Mouse (Mus musculus): ENCODE results near the gene Adm2. TPM values are rescaled to one million over a fixed set of nuclear protein-coding genes. Genes with fewer than 3 reads are reported as not detected.
A peak's percentile ranks its signal among the peaks of the same experiment; 100 is the strongest.

The Adm2 gene
- polyA plus RNA-seq, 1 experiment, result 5.3 TPM

DNA sequence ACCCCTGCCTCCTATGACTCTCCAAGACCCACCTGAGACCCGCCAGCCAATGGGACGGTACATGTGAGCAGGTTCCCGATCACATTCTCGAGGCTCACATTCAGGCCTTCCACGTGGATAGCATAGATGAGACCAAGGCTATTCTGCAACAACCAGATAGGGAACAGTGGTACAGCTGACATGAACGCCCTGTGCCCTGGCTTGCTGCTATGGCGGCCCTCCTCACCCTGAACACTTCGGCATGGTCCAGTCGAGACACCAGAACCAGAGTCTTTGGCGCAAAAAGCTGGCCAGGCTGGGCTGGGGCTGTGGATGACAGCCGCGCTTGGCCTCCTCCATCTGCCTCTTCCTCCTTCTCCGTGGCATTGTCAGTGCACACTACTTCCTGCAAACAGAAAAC, 15.1 kb upstream of the Adm2 start:
- 81% methylated on average over 13 of the region's 13 CpGs for WGBS
- TF ChIP-seq POLR2A (IDR thresholded peaks at IDR 0.05; ENCODE audit: control insufficient read depth, extremely low read depth, insufficient read depth, low read length, poor library complexity), result no peak
- H3K4me1 ChIP-seq (replicated peaks; ENCODE audit: control insufficient read depth, insufficient read depth, low read length), result peaks cover 49% of the 10 kb centered on the region
- no peak overlapping the region for H3K4me3 ChIP-seq (ENCODE audit: control insufficient read depth, insufficient read depth, low read length)
- no peak overlapping the region for H3K27ac ChIP-seq (ENCODE audit: control insufficient read depth, insufficient read depth, low read length)
- DNase-seq, result no peak
- H3K36me3 ChIP-seq (ENCODE audit: control insufficient read depth, insufficient read depth, low read length), result peaks cover 34% of the 10 kb centered on the region
- no peaks in the 10 kb centered on the region for H3K27me3 ChIP-seq (ENCODE audit: control insufficient read depth, insufficient read depth, low read length)

DNA sequence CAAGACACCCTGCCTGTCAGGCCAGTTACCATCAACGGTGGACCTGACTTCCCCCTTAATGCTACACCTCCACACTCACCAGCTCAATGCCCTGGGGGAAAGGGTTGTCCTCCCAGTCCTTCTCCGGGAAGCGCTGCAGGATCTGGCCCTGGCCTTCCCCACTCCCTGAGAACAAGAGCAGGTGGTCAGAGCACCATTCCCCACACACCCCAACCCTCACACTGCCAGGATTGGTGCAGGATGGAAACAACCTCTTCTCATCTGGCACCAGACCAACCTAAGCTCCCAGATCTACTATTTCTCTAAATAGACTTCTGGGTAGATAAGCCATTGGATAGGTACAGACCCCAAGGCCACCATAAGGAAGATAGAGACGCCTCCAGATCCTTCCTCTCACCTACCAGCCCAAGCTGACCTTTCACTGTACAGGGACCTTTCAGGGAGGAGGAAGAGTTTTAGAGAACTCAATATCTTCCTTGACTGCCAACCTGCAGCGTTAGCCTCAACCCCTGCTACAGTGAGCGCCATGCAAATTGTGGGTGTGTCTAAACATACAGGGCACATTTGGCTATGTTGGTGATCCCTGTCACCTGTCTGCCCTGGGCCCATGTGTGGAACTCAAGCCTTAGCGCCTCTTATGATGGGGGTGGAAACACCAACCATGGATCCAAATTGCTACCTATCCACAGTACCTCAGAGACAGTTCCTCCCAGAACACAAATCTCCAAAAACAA, 13.9 kb upstream of the Adm2 start:
- WGBS, result 74% methylated on average over 7 of the region's 7 CpGs
- no peak overlapping the region for H3K4me3 ChIP-seq (ENCODE audit: control insufficient read depth, insufficient read depth, low read length)
- peak overlapping the region; percentile 90 for H3K27ac ChIP-seq (ENCODE audit: control insufficient read depth, insufficient read depth, low read length)
- no peaks in the 10 kb centered on the region for H3K27me3 ChIP-seq (ENCODE audit: control insufficient read depth, insufficient read depth, low read length)
- TF ChIP-seq CTCF (IDR thresholded peaks at IDR 0.05; ENCODE audit: borderline replicate concordance, control insufficient read depth, extremely low read depth, insufficient read depth, low read length, poor library complexity), result no peak
- DNase-seq, result no peak
- H3K4me1 ChIP-seq (replicated peaks; ENCODE audit: control insufficient read depth, insufficient read depth, low read length), result peaks cover 58% of the 10 kb centered on the region
- peaks cover 24% of the 10 kb centered on the region for H3K36me3 ChIP-seq (ENCODE audit: control insufficient read depth, insufficient read depth, low read length)

DNA sequence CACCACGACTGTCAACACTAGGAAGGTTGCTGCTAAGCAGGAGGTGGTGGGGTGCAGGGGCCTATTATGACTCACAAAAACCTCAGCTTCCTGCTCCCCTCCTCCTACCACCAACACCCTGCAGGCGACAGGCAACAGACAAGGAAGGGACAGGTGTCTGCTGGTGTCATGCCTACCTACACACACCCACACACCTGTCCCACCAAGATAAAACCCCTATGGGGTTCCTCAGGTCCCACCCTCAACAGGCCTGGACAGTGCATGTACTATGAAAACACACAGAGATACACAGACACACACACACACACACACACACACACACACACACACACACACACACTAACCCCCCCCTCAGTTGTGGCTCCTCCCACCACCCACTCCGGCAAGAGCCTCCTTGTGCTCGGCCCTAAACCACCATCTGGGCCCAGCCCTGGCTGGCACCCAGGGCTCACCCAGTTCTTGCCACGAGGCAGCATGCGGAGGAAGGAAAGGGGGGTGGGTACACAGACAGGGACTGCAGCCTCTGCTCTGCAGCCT, 12.5 kb upstream of the Adm2 start:
- peak overlapping the region; percentile 90 for H3K27ac ChIP-seq (ENCODE audit: control insufficient read depth, insufficient read depth, low read length)
- peak; percentile 81 for DNase-seq
- peak; percentile 42; the same call in 1 of the 2 replicates for TF ChIP-seq CTCF (IDR thresholded peaks at IDR 0.05; ENCODE audit: borderline replicate concordance, control insufficient read depth, extremely low read depth, insufficient read depth, low read length, poor library complexity)
- TF ChIP-seq POLR2A (IDR thresholded peaks at IDR 0.05; ENCODE audit: control insufficient read depth, extremely low read depth, insufficient read depth, low read length, poor library complexity), result no peak
- peaks cover 66% of the 10 kb centered on the region for H3K4me1 ChIP-seq (replicated peaks; ENCODE audit: control insufficient read depth, insufficient read depth, low read length)
- peaks cover 11% of the 10 kb centered on the region for H3K36me3 ChIP-seq (ENCODE audit: control insufficient read depth, insufficient read depth, low read length)
- WGBS, result 6% methylated on average over 6 of the region's 6 CpGs
- H3K27me3 ChIP-seq (ENCODE audit: control insufficient read depth, insufficient read depth, low read length), result no peaks in the 10 kb centered on the region
- no peak overlapping the region for H3K4me3 ChIP-seq (ENCODE audit: control insufficient read depth, insufficient read depth, low read length)

DNA sequence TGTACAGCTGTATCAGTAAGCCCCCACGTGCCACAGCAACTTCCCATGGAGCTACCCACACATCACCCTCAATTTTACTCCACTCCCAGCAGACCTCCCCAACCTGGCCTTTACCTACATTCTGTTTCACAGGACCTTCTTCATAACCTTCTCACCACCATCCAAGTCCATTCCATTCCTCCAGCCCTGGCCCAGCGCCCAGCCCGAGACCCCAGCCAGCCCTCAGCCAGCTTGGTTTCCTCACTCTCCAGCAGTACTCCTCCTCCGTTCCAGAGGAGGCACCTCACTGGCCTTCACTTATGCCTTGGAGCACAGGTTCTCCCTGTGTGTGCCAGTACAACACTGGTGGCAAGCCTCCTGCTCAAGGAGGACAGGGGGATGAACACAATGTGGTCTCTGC, 9.2 kb upstream of the Adm2 start:
- H3K36me3 ChIP-seq (ENCODE audit: control insufficient read depth, insufficient read depth, low read length), result no peaks in the 10 kb centered on the region
- 89% methylated on average over 4 of the region's 4 CpGs for WGBS
- H3K27ac ChIP-seq (ENCODE audit: control insufficient read depth, insufficient read depth, low read length), result no peak overlapping the region
- no peaks in the 10 kb centered on the region for H3K27me3 ChIP-seq (ENCODE audit: control insufficient read depth, insufficient read depth, low read length)
- H3K4me1 ChIP-seq (replicated peaks; ENCODE audit: control insufficient read depth, insufficient read depth, low read length), result peaks cover 56% of the 10 kb centered on the region
- H3K4me3 ChIP-seq (ENCODE audit: control insufficient read depth, insufficient read depth, low read length), result no peak overlapping the region
- no peak for DNase-seq
- no peak for TF ChIP-seq POLR2A (IDR thresholded peaks at IDR 0.05; ENCODE audit: control insufficient read depth, extremely low read depth, insufficient read depth, low read length, poor library complexity)
- no peak for TF ChIP-seq CTCF (IDR thresholded peaks at IDR 0.05; ENCODE audit: borderline replicate concordance, control insufficient read depth, extremely low read depth, insufficient read depth, low read length, poor library complexity)

DNA sequence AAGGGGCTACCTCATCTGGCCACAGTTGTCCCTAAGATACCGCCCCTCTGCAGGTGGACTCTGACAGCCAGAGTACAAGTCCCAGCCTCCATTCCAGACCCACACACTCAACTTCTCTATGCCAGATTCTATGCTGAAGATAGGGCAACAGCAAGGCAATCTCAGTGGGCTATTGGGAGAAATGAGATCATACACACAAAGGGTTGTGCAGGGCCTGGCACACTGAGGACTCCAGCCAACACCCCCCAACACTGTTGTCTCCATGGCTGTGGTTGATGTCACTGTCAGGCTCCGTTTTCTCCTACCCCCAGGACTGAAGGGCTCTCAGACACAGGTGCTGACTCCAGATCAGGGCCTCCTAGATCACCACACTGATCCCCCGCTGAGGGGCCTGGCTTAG, 8.4 kb upstream of the Adm2 start:
- Histone ChIP-seq H3K4me1 (replicated peaks; ENCODE audit: control insufficient read depth, insufficient read depth, low read length) (peaks cover 48% of the 10 kb centered on the region), H3K4me3 (ENCODE audit: control insufficient read depth, insufficient read depth, low read length) (peak overlapping the region; percentile 91), H3K36me3 (ENCODE audit: control insufficient read depth, insufficient read depth, low read length) (no peaks in the 10 kb centered on the region), H3K27ac (ENCODE audit: control insufficient read depth, insufficient read depth, low read length) (no peak overlapping the region), H3K27me3 (ENCODE audit: control insufficient read depth, insufficient read depth, low read length) (no peaks in the 10 kb centered on the region)
- no peak for DNase-seq
- TF ChIP-seq CTCF (IDR thresholded peaks at IDR 0.05; ENCODE audit: borderline replicate concordance, control insufficient read depth, extremely low read depth, insufficient read depth, low read length, poor library complexity) (no peak), POLR2A (IDR thresholded peaks at IDR 0.05; ENCODE audit: control insufficient read depth, extremely low read depth, insufficient read depth, low read length, poor library complexity) (no peak)
- WGBS, result 32% methylated on average over 3 of the region's 3 CpGs

DNA sequence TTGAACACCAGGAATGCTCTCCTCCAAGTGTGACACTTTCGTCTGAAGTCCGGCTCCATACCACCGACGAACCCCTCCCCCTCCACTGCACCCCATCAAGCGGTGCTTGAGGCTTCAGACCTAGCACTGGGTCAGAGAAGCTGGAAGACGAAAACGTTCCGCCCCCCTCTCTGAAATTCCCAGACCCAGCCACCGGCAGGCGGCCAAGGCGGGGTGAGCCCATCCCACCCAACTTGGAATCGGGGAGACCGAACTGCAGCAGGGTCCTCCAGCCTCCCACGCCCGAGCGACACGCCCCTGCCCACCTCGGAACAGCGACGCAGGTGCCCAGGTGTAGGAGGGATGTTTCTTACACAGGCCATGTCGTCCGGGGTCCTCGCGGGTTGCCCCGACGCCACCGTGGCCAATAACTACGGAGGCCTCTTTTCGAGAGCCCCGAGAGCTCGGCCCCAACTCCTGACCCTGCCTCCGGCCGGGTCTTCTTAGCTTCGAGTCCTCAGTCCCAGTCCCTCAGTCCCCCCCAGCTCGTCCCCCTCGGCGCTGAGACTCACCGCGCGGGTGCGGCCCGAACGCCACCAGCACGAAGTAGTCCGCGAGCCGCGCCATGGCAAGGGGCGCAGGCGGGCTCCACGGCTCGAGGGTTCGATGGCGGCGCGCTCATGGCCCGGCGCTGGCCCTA, 7.9 kb upstream of the Adm2 start:
- TF ChIP-seq POLR2A (IDR thresholded peaks at IDR 0.05; ENCODE audit: control insufficient read depth, extremely low read depth, insufficient read depth, low read length, poor library complexity) (no peak), CTCF (IDR thresholded peaks at IDR 0.05; ENCODE audit: borderline replicate concordance, control insufficient read depth, extremely low read depth, insufficient read depth, low read length, poor library complexity) (no peak)
- H3K27me3 ChIP-seq (ENCODE audit: control insufficient read depth, insufficient read depth, low read length), result no peaks in the 10 kb centered on the region
- no peak overlapping the region for H3K27ac ChIP-seq (ENCODE audit: control insufficient read depth, insufficient read depth, low read length)
- peak overlapping the region; percentile 91 for H3K4me3 ChIP-seq (ENCODE audit: control insufficient read depth, insufficient read depth, low read length)
- 1% methylated on average over 58 of the region's 58 CpGs for WGBS
- peaks cover 43% of the 10 kb centered on the region for H3K4me1 ChIP-seq (replicated peaks; ENCODE audit: control insufficient read depth, insufficient read depth, low read length)
- H3K36me3 ChIP-seq (ENCODE audit: control insufficient read depth, insufficient read depth, low read length), result no peaks in the 10 kb centered on the region
- DNase-seq, result peak; percentile 43
